Mouse (Mus musculus) c-Kit-positive CD71-negative TER-119-negative erythroid progenitor cells, embryonic 14.5 days (primary cell): Measurements from ENCODE around the gene Dcaf8.

Experiments
- DNase-seq: peaks from one replicate; pipeline ENCODE4 v3.0.0-alpha.2; 2013; ENCODE audit warnings: low read depth

Gene Dcaf8

GRCm38 (mm10) chr1:172148279-172148954, 533 bp downstream of the Dcaf8 start:
- peak; percentile 66 for DNase-seq

- DNase-seq, result peak; percentile 18
Observed at GRCm38 (mm10) chr1:172148955-172149815, 1.3 kb downstream of the Dcaf8 start.

GRCm38 (mm10) chr1:172154536-172154935, 6.7 kb downstream of the Dcaf8 start:
- no peak for DNase-seq

GRCm38 (mm10) chr1:172155518-172155917, 7.6 kb downstream of the Dcaf8 start:
- no peak for DNase-seq

- DNase-seq, result no peak
Observed at GRCm38 (mm10) chr1:172159970-172160369, 12.1 kb downstream of the Dcaf8 start.

GRCm38 (mm10) chr1:172160508-172160907, 12.6 kb downstream of the Dcaf8 start:
- no peak for DNase-seq

- peak; percentile 13 for DNase-seq
Observed at GRCm38 (mm10) chr1:172162009-172162408, 14.1 kb downstream of the Dcaf8 start.

GRCm38 (mm10) chr1:172162959-172163358, 15.1 kb downstream of the Dcaf8 start:
- DNase-seq, result no peak

- no peak for DNase-seq
Observed at GRCm38 (mm10) chr1:172167911-172168310, 20.0 kb downstream of the Dcaf8 start.

GRCm38 (mm10) chr1:172169809-172170208, 21.9 kb downstream of the Dcaf8 start:
- no peak for DNase-seq

- no peak for DNase-seq
Observed at GRCm38 (mm10) chr1:172172381-172172780, 24.5 kb downstream of the Dcaf8 start.

- no peak for DNase-seq
Observed at GRCm38 (mm10) chr1:172173181-172173580, 25.3 kb downstream of the Dcaf8 start.

GRCm38 (mm10) chr1:172177791-172178190, 29.9 kb downstream of the Dcaf8 start:
- DNase-seq, result no peak

GRCm38 (mm10) chr1:172179102-172179501, 31.2 kb downstream of the Dcaf8 start:
- no peak for DNase-seq

GRCm38 (mm10) chr1:172180881-172181280, 33.0 kb downstream of the Dcaf8 start:
- DNase-seq, result no peak

GRCm38 (mm10) chr1:172181777-172182176, 33.9 kb downstream of the Dcaf8 start:
- DNase-seq, result no peak

- no peak for DNase-seq
Observed at GRCm38 (mm10) chr1:172183056-172183455, 35.2 kb downstream of the Dcaf8 start.

GRCm38 (mm10) chr1:172183915-172184314, 36.0 kb downstream of the Dcaf8 start:
- no peak for DNase-seq

- DNase-seq, result no peak
Observed at GRCm38 (mm10) chr1:172186401-172187289, 38.8 kb downstream of the Dcaf8 start.

GRCm38 (mm10) chr1:172188891-172189290, 41.0 kb downstream of the Dcaf8 start:
- DNase-seq, result no peak

- no peak for DNase-seq
Observed at GRCm38 (mm10) chr1:172191578-172191977, 43.7 kb downstream of the Dcaf8 start.

- DNase-seq, result no peak
Observed at GRCm38 (mm10) chr1:172192217-172192616, 44.3 kb downstream of the Dcaf8 start.
